Mouse (Mus musculus): Measurements from ENCODE around the gene Katnal1. TPM values are rescaled to one million over a fixed set of nuclear protein-coding genes. Genes with fewer than 3 reads are reported as not detected.

The Katnal1 gene
- polyA plus RNA-seq, 2 experiments from 2014 or later = 1.5 to 6.1 TPM

GRCm38 (mm10) chr5:148924586-148924985 is 4.5 kb downstream of the Katnal1 start:
- no peak for ATAC-seq

- ATAC-seq = no peak
Observed at GRCm38 (mm10) chr5:148924051-148924450, 5.1 kb downstream of the Katnal1 start.

GRCm38 (mm10) chr5:148923408-148923807 is 5.7 kb downstream of the Katnal1 start:
- no peak for ATAC-seq

- ATAC-seq = no peak
Observed at GRCm38 (mm10) chr5:148922773-148923172, 6.3 kb downstream of the Katnal1 start.

GRCm38 (mm10) chr5:148918049-148918448 is 11.1 kb downstream of the Katnal1 start:
- ATAC-seq = no peak

GRCm38 (mm10) chr5:148916775-148917174 is 12.3 kb downstream of the Katnal1 start:
- no peak for ATAC-seq

GRCm38 (mm10) chr5:148912262-148912661 is 16.9 kb downstream of the Katnal1 start:
- peak; percentile 73 for ATAC-seq

GRCm38 (mm10) chr5:148910066-148910465 is 19.1 kb downstream of the Katnal1 start:
- peak; percentile 68 for ATAC-seq

- no peak for ATAC-seq
Observed at GRCm38 (mm10) chr5:148909402-148909801, 19.7 kb downstream of the Katnal1 start.

GRCm38 (mm10) chr5:148909057-148909395 is 20.1 kb downstream of the Katnal1 start:
- no peak for ATAC-seq

- no peak for ATAC-seq
Observed at GRCm38 (mm10) chr5:148908191-148909056, 20.7 kb downstream of the Katnal1 start.

GRCm38 (mm10) chr5:148906305-148906704 is 22.8 kb downstream of the Katnal1 start:
- ATAC-seq = no peak

- peak; percentile 89 for ATAC-seq
Observed at GRCm38 (mm10) chr5:148904846-148905245, 24.3 kb downstream of the Katnal1 start.

GRCm38 (mm10) chr5:148899361-148899760 is 29.8 kb downstream of the Katnal1 start:
- ATAC-seq = no peak

GRCm38 (mm10) chr5:148897941-148898417 is 31.1 kb downstream of the Katnal1 start:
- no peak for ATAC-seq

GRCm38 (mm10) chr5:148897069-148897702 is 31.9 kb downstream of the Katnal1 start:
- ATAC-seq = no peak

GRCm38 (mm10) chr5:148896515-148896914 is 32.6 kb downstream of the Katnal1 start:
- no peak for ATAC-seq

- no peak for ATAC-seq
Observed at GRCm38 (mm10) chr5:148895833-148896232, 33.3 kb downstream of the Katnal1 start.

GRCm38 (mm10) chr5:148895034-148895433 is 34.1 kb downstream of the Katnal1 start:
- no peak for ATAC-seq

GRCm38 (mm10) chr5:148890237-148890636 is 38.9 kb downstream of the Katnal1 start:
- ATAC-seq = no peak

- ATAC-seq = peak; percentile 91
Observed at GRCm38 (mm10) chr5:148888032-148888431, 41.1 kb downstream of the Katnal1 start.

GRCm38 (mm10) chr5:148885821-148886609 is 43.1 kb downstream of the Katnal1 start:
- ATAC-seq = no peak

- no peak for ATAC-seq
Observed at GRCm38 (mm10) chr5:148883671-148884070, 45.4 kb downstream of the Katnal1 start.
